Mouse (Mus musculus) gastrocnemius, postnatal 10 days (tissue): ENCODE measurements around the gene Kdm5b. TPM values are rescaled to one million over a fixed set of nuclear protein-coding genes. Genes with fewer than 3 reads are reported as not detected.
"Not testable (repeated sequence)": the region's sequence is repeated elsewhere in the genome, so short reads cannot be mapped to it uniquely, and the experiment has no call there.

Source experiments
- DNase-seq: peaks from one replicate; pipeline ENCODE4 v3.0.0; 2021; ENCODE audit warnings: mixed read lengths
- long read RNA-seq, 2 experiments: library from polyadenylated mRNA; stranded (forward); transcript quantifications; one replicate each; pipeline ENCODE4 v2.0.0; 2021
- total RNA-seq, 2 experiments: library from RNA; stranded (reverse); gene quantifications; 2 replicates each; pipeline ENCODE4 v1.2.3; 2021

Gene Kdm5b
- 10 to 100 TPM; 22.7 to 29.6 TPM for total RNA-seq
- long read RNA-seq, experiment 1, full-length matches to known transcripts: 6 of 10 reads
- long read RNA-seq, experiment 1, partial matches to known transcripts: 4 of 10 reads
- long read RNA-seq, experiment 1, other reads (novel, unspliced or antisense): 0 of 10 reads
- long read RNA-seq, experiment 2, full-length matches to known transcripts: 3 of 8 reads
- long read RNA-seq, experiment 2, partial matches to known transcripts: 3 of 8 reads
- long read RNA-seq, experiment 2, other reads (novel, unspliced or antisense): 2 of 8 reads

DNA sequence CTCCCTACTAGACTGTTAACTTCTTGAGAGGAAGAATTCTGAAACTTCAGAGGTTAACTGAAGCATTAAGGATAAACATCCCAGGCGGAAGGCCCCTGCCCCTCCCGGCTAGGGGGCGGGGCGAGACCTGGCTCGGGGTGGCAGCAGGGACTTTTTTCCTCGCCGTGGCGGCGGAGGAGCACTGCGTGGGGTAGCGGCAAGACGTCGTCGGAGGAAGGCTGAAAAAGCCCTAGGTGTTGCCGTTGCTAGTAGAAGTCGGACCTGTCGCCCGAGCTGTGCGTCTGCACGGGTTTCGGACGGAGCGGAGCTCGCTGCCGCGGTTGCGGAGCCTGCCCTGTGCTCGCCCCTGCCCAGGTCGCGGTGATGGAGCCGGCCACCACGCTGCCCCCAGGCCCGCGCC lies at the start of gene Kdm5b:
TSS of gene Kdm5b (plus strand) at position 196 of the 400 bp plus-strand sequence.
- DNase-seq: peak; percentile 83

DNA sequence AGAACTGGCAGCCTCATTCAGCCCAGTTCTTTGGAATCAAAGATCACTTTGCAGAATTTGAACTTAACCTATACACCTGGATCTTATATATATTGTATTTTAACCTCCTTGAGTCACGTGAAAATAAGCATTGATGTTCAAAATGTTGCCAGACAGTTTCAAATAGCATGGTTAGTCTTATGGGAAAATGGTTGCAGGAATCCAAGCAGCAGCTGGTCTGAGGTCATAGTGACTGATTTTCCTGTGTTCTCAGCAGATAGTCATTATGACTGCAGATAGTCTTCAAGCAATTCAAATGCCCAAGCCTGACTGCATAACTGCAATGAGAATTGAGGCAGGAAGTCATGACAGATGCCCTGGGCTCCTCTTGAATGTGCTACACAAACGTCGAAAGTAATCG lies 47.8 kb upstream of the Kdm5b start:
- no peak for DNase-seq

DNA sequence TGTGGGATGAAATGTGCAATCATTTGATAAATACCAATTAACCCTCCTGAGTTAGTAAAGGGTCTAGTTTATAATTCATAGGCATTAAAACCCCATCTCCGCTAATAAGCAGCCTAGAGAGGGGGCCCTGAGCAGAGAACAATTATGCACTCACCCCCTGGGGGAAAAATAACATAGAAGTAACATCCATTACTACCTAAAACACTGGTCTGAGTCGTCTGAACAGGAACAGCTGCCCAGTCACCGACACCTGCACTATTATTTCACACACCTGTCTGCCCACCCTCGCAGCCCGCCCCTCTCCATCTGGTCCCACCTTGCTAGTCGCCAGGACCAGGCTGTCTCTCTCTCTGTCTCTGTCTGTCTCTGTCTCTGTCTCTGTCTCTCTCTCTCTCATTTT lies 47.4 kb upstream of the Kdm5b start:
- DNase-seq: no peak

DNA sequence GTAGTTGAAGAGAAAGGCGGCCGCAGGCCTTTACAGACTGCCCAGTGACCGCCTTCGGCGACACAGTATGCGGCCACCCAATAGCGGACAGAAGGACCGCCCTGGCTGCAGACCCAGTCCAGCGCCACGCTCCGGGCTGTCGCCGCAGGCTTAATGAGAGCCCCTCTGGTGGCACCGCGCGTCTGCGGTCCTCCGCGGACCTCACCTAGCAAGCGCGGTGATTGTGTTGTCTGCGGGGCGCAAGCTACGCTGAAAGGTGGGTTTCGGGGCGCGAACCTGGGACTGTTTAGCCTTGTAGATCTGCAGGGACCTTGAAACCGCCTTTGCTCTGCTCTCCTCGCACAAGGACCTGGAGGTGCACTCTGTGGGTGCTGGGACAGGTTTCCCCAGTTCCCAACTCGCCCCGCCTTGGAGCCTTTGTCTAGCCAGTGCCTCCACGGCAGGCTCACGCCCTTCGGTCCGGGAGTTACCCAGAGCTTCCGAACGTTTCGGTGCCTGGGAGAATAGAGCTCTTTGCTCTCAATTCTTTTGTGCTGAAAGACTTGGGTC lies 46.6 kb upstream of the Kdm5b start:
- peak; percentile 33 for DNase-seq

GRCm38 (mm10) chr1:134513876-134514590 lies 45.9 kb upstream of the Kdm5b start:
- DNase-seq: no peak

- no peak for DNase-seq
Observed at GRCm38 (mm10) chr1:134515891-134516290, 44.1 kb upstream of the Kdm5b start.

- DNase-seq: no peak
Observed at GRCm38 (mm10) chr1:134516491-134517198, 43.3 kb upstream of the Kdm5b start.

DNA sequence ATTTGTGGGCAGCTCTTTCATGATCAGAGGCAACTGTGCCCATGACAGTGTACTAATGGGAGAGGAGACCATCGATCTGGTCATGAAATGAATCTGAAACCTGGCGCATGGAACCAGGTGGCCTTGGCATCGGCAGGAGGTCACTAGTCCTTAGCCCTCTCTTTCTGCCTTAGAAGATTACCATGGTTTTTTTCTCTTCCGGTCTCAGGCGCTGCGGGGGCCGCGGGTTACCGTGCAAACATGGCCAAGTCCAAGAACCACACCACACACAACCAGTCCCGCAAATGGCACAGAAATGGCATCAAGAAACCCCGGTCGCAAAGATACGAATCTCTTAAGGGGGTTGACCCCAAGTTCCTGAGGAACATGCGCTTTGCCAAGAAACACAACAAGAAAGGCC lies 42.1 kb upstream of the Kdm5b start:
- not testable (repeated sequence) for DNase-seq

DNA sequence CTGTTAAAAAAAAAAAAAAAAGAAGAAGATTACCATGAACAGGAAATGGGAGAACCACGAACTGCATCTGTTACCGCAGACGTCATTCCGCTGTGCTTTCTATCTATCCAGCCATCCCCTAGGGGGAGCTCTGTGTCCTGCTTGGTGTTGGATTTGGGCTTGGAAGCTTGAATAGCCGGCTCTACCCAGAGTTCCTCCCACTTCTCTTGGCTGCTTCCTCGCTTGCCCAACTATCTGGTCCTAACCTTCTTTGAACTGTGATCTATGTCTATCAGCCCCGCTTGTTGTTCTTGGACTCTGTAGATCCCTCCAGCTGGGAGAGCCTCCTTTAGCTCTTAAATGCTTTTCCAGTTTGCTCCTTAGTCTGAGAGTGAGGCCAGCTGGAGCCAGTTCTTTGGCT lies 41.3 kb upstream of the Kdm5b start:
- peak; percentile 75 for DNase-seq

DNA sequence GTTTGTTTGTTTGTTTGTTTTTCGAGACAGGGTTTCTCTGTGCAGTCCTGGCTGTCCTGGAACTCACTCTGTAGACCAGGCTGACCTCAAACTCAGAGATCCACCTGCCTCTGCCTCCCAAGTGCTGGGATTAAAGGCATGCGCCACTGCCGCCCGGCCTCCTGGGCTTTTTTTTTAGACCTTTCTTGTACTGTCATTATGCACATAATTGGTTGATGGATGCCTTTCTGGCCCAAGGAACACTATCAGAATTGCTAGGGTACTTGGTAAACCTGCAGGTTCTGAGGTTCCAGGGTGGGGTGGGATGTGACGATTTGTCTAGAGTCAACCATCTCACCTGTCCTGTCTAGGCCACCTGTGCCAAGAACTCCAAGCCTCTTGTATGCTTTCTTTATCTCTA lies 40.8 kb upstream of the Kdm5b start:
- not testable (repeated sequence) for DNase-seq

- no peak for DNase-seq
Observed at GRCm38 (mm10) chr1:134520001-134520721, 39.8 kb upstream of the Kdm5b start.

DNA sequence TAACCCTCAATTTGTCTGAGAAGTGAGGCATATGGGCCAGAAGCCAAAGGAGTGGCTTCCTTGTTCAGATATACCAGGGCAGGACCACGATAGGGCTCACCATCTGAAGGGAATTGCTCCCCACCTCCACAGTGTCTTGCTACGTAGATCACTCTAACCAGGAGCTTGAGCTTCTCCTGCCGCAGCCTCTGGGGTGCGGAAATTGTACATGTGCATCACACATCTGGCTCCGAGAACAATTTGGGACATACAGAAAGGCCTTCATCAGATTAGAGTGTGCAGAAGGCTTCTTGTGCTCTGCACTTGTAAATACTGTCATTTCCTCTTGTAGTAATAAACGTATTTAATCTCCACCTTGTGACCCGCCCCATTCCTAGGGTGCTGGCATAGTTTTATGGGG lies 38.8 kb upstream of the Kdm5b start:
- no peak for DNase-seq

- no peak for DNase-seq
Observed at GRCm38 (mm10) chr1:134522325-134522724, 37.6 kb upstream of the Kdm5b start.

- DNase-seq: no peak
Observed at GRCm38 (mm10) chr1:134524424-134524823, 35.5 kb upstream of the Kdm5b start.

GRCm38 (mm10) chr1:134525015-134525414 lies 35.0 kb upstream of the Kdm5b start:
- DNase-seq: no peak

DNA sequence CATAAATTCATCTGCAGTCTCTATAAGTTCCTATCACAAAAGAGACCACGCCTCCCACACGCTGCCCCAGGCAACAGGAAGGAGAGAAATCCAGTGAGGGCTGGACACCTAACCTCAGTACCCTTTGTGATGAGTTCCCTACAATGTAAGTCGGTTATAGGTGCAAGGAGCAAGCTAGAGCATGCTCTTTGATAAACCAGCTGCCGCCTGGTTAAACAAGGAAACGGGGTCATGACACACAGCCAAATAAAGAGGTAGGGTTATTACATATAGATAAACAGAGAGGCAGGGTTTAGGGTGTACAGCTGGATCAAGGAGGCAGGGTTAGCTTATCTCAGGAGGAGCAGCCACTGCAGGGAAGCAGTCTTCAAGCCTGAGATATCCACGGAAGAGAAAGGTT lies 33.2 kb upstream of the Kdm5b start:
- DNase-seq: no peak

GRCm38 (mm10) chr1:134530618-134531017 lies 29.4 kb upstream of the Kdm5b start:
- DNase-seq: no peak

GRCm38 (mm10) chr1:134533710-134534109 lies 26.3 kb upstream of the Kdm5b start:
- not testable (repeated sequence) for DNase-seq

DNA sequence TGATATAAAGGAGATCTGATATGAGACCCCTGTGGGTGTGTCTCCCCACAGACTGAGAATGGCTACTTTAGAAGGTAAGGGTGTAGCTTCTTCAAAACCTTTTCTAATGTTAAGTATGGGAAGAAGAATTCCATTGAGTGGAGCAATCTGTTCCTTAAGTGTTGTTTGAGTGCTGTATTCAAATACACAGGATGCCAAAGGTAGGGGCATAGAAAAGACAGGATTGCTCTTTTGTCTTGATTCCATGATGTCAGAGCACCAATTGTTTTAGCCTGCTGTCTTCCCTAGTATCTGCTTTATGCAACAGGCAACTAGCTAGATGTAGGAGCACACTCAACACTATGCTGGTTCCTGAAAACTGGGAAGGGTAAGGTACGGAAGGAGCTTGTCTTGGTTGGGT lies 24.9 kb upstream of the Kdm5b start:
- DNase-seq: no peak

DNA sequence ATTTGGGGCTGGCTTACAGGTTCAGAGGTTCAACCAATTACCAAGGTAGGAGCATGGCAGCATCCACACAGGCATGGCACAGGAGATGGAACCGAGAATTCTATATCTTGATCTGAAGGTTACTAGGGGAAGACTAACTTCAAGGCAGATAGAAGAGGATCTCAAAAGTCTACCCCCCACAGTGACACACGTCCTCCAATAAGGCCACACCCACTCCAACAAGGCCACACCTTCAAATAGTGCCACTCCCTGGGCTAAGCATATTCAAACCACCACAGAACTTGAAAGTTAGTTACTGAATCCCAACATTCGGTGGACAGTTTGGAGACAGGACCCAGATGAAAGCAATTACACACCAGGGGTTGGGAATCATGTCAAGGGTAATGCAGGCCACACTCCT lies 24.5 kb upstream of the Kdm5b start:
- DNase-seq: no peak

- DNase-seq: no peak
Observed at GRCm38 (mm10) chr1:134540610-134541009, 19.4 kb upstream of the Kdm5b start.

- no peak for DNase-seq
Observed at GRCm38 (mm10) chr1:134548231-134548630, 11.7 kb upstream of the Kdm5b start.
